Mouse (Mus musculus): ENCODE results near the gene Trim40. TPM values are rescaled to one million over a fixed set of nuclear protein-coding genes. Genes with fewer than 3 reads are reported as not detected.
"Not testable (repeated sequence)": the region's sequence is repeated elsewhere in the genome, so short reads cannot be mapped to it uniquely, and the experiment has no call there.

Gene Trim40
- polyA plus RNA-seq, 1 experiment from 2014 or later, result not detected

DNA sequence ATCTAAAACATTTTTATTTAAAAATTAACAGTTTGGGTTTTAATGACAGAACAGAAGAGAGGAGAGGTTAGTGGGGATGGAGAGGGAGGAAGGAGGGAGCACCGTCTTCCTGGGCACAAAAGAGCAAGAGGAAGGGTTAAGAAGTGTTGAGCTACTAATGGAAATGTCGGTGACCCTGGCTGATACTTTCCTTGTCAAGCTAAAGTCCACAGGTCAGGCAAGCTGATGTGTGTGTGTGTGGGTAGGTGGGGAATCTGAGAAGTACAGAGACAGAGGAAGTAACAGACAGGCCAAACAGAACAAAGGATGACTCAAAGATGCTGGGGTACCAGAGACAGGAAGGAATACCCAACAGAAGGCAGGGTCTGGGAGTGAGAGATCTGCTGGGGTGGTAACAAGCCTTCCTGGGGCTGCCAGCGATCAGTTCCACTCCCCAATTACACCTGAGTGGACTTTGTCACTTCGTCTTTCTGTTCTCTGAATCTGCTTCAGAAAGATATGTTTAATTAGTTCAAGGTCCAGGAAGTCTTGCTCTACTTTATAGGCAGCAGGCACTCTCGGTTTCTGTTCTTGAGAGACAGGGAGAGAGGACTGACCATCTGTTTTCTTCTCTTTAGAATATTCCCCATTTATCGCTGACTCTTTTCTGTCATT, 7.8 kb upstream of the Trim40 start, which contains the start of gene Trim31:
Gene Trim31 (plus strand): TSS at position 567 of the 654 bp plus-strand sequence.
- no peaks in the 10 kb centered on the region for H3K4me1 ChIP-seq (ENCODE audit: control insufficient read depth, low read depth, low read length)
- no peak for ATAC-seq (ENCODE audit: low read depth)
- H3K36me3 ChIP-seq (ENCODE audit: control insufficient read depth, insufficient read depth), result no peaks in the 10 kb centered on the region
- H3K9ac ChIP-seq (ENCODE audit: low read depth, low read length), result no peak within 1 kb of the TSS
- H3K4me3 ChIP-seq (ENCODE audit: low read depth, low read length), result no peak within 1 kb of the TSS
- 49% methylated on average over 6 of the region's 6 CpGs for WGBS (ENCODE audit: insufficient replicate concordance)
- H3K4me2 ChIP-seq (ENCODE audit: low read depth, low read length), result no peak within 1 kb of the TSS
- H3K9me3 ChIP-seq (replicated peaks; ENCODE audit: control insufficient read depth, low read length), result no peaks in the 10 kb centered on the region
- H3K27me3 ChIP-seq (ENCODE audit: control insufficient read depth, insufficient read depth, low read depth, low read length), result no peaks in the 10 kb centered on the region; the same call in none of the 2 replicates
- no peak within 1 kb of the TSS for H3K27ac ChIP-seq (ENCODE audit: low read length)

GRCm38 (mm10) chr17:36897065-36897464, 7.1 kb upstream of the Trim40 start:
- Histone ChIP-seq H3K27me3 (ENCODE audit: control insufficient read depth, insufficient read depth, low read depth, low read length) (no peaks in the 10 kb centered on the region; the same call in none of the 2 replicates), H3K27ac (ENCODE audit: low read length) (no peak overlapping the region)
- no peak for ATAC-seq (ENCODE audit: low read depth)

DNA sequence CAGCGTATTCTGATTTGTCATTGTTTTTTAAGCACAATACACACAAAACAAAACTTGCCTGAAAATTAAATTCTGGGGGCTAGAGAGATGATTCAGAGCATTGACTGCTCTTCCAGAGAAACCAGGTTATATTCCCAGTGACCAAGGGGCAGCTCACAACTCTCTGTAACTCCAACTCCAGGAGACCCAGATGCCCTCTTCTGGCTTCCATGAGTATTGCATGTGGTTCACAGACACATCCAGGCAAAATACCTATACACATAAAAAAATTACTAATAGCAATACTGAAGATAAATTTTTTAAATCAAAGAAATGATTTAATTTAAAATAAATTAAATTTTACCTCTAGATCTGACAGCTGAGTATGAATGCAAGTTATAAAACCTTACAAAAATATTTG, 6.7 kb upstream of the Trim40 start:
- no peaks in the 10 kb centered on the region for H3K36me3 ChIP-seq (ENCODE audit: control insufficient read depth, insufficient read depth)

More at GRCm38 (mm10) chr17:36897065-36897464, 7.1 kb upstream of the Trim40 start:
- no peaks in the 10 kb centered on the region for H3K36me3 ChIP-seq (ENCODE audit: control insufficient read depth, insufficient read depth)
- no peak overlapping the region for H3K4me2 ChIP-seq (ENCODE audit: low read depth, low read length)
- no peaks in the 10 kb centered on the region for H3K4me1 ChIP-seq (ENCODE audit: control insufficient read depth, low read depth, low read length)
- H3K9ac ChIP-seq (ENCODE audit: low read depth, low read length), result no peak overlapping the region
- H3K4me3 ChIP-seq (ENCODE audit: low read depth, low read length), result no peak overlapping the region
- H3K9me3 ChIP-seq (replicated peaks; ENCODE audit: control insufficient read depth, low read length), result no peaks in the 10 kb centered on the region

GRCm38 (mm10) chr17:36893387-36893786, 3.5 kb upstream of the Trim40 start:
- Histone ChIP-seq H3K9me3 (replicated peaks; ENCODE audit: control insufficient read depth, low read length) (no peaks in the 10 kb centered on the region), H3K4me3 (ENCODE audit: low read depth, low read length) (no peak overlapping the region), H3K4me2 (ENCODE audit: low read depth, low read length) (no peak overlapping the region), H3K36me3 (ENCODE audit: control insufficient read depth, insufficient read depth) (no peaks in the 10 kb centered on the region), H3K27ac (ENCODE audit: low read length) (no peak overlapping the region), H3K27me3 (ENCODE audit: control insufficient read depth, insufficient read depth, low read depth, low read length) (peaks cover 2% of the 10 kb centered on the region), H3K4me1 (ENCODE audit: control insufficient read depth, low read depth, low read length) (no peaks in the 10 kb centered on the region), H3K9ac (ENCODE audit: low read depth, low read length) (no peak overlapping the region)
- 14% methylated on average over 5 of the region's 5 CpGs for WGBS (ENCODE audit: insufficient replicate concordance)
- no peak for ATAC-seq (ENCODE audit: low read depth)

More for the DNA sequence above, 6.7 kb upstream of the Trim40 start:
- no peaks in the 10 kb centered on the region for H3K9me3 ChIP-seq (replicated peaks; ENCODE audit: control insufficient read depth, low read length)
- WGBS (ENCODE audit: insufficient replicate concordance), result 71% methylated on average over 1 of the region's 1 CpGs
- H3K27ac ChIP-seq (ENCODE audit: low read length), result no peak overlapping the region
- H3K4me2 ChIP-seq (ENCODE audit: low read depth, low read length), result no peak overlapping the region
- H3K4me3 ChIP-seq (ENCODE audit: low read depth, low read length), result no peak overlapping the region
- H3K9ac ChIP-seq (ENCODE audit: low read depth, low read length), result no peak overlapping the region
- no peaks in the 10 kb centered on the region for H3K4me1 ChIP-seq (ENCODE audit: control insufficient read depth, low read depth, low read length)
- H3K27me3 ChIP-seq (ENCODE audit: control insufficient read depth, insufficient read depth, low read depth, low read length), result no peaks in the 10 kb centered on the region; the same call in none of the 2 replicates
- no peak for ATAC-seq (ENCODE audit: low read depth)

- 4% methylated on average over 2 of the region's 2 CpGs for WGBS (ENCODE audit: insufficient replicate concordance)
- no peak overlapping the region for H3K4me2 ChIP-seq (ENCODE audit: low read depth, low read length)
- no peak overlapping the region for H3K9ac ChIP-seq (ENCODE audit: low read depth, low read length)
- H3K27me3 ChIP-seq (ENCODE audit: control insufficient read depth, insufficient read depth, low read depth, low read length), result peaks cover 2% of the 10 kb centered on the region
- ATAC-seq (ENCODE audit: low read depth), result no peak
- H3K9me3 ChIP-seq (replicated peaks; ENCODE audit: control insufficient read depth, low read length), result no peaks in the 10 kb centered on the region
- no peak overlapping the region for H3K4me3 ChIP-seq (ENCODE audit: low read depth, low read length)
- H3K36me3 ChIP-seq (ENCODE audit: control insufficient read depth, insufficient read depth), result no peaks in the 10 kb centered on the region
- no peaks in the 10 kb centered on the region for H3K4me1 ChIP-seq (ENCODE audit: control insufficient read depth, low read depth, low read length)
- no peak overlapping the region for H3K27ac ChIP-seq (ENCODE audit: low read length)
Measured at GRCm38 (mm10) chr17:36892362-36892761, 2.4 kb upstream of the Trim40 start.

DNA sequence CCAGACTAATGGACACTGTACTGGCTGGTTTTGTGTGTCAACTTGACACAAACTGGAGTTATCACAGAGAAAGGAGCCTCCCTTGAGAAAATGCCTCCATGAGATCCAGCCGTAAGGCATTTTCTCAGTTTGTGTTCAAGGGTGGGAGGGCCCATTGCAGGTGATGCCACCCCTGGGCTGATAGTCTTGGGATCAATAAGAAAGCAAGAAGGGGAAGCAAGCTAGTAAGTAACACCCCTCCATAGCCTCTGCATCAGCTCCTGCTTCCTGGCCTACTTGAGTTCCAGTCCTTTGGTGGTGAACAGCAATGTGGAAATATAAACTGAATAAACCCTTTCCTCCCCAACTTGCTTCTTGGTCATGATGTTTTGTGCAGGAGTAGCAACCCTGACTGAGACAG, 1.6 kb upstream of the Trim40 start:
- H3K4me1 ChIP-seq (ENCODE audit: control insufficient read depth, low read depth, low read length); ATAC-seq (ENCODE audit: low read depth); H3K9ac ChIP-seq (ENCODE audit: low read depth, low read length); H3K27ac ChIP-seq (ENCODE audit: low read length); H3K36me3 ChIP-seq (ENCODE audit: control insufficient read depth, insufficient read depth); H3K9me3 ChIP-seq (replicated peaks; ENCODE audit: control insufficient read depth, low read length); H3K4me2 ChIP-seq (ENCODE audit: low read depth, low read length); H3K4me3 ChIP-seq (ENCODE audit: low read depth, low read length); H3K27me3 ChIP-seq (ENCODE audit: control insufficient read depth, insufficient read depth, low read depth, low read length): not testable (repeated sequence)
- 72% methylated on average over 1 of the region's 1 CpGs for WGBS (ENCODE audit: insufficient replicate concordance)

GRCm38 (mm10) chr17:36885132-36885790, 4.7 kb downstream of the Trim40 start:
- no peaks in the 10 kb centered on the region for H3K9me3 ChIP-seq (replicated peaks; ENCODE audit: control insufficient read depth, low read length)
- no peaks in the 10 kb centered on the region for H3K4me1 ChIP-seq (ENCODE audit: control insufficient read depth, low read depth, low read length)
- peaks cover 2% of the 10 kb centered on the region for H3K27me3 ChIP-seq (ENCODE audit: control insufficient read depth, insufficient read depth, low read depth, low read length)
- ATAC-seq (ENCODE audit: low read depth), result no peak
- no peak overlapping the region for H3K9ac ChIP-seq (ENCODE audit: low read depth, low read length)
- H3K36me3 ChIP-seq (ENCODE audit: control insufficient read depth, insufficient read depth), result no peaks in the 10 kb centered on the region
- H3K4me3 ChIP-seq (ENCODE audit: low read depth, low read length), result no peak overlapping the region
- no peak overlapping the region for H3K27ac ChIP-seq (ENCODE audit: low read length)
- 76% methylated on average over 12 of the region's 12 CpGs for WGBS (ENCODE audit: insufficient replicate concordance)
- H3K4me2 ChIP-seq (ENCODE audit: low read depth, low read length), result no peak overlapping the region

- Histone ChIP-seq H3K9me3 (replicated peaks; ENCODE audit: control insufficient read depth, low read length) (no peaks in the 10 kb centered on the region), H3K9ac (ENCODE audit: low read depth, low read length) (no peak overlapping the region), H3K27me3 (ENCODE audit: control insufficient read depth, insufficient read depth, low read depth, low read length) (no peaks in the 10 kb centered on the region), H3K4me2 (ENCODE audit: low read depth, low read length) (no peak overlapping the region), H3K36me3 (ENCODE audit: control insufficient read depth, insufficient read depth) (peaks cover 2% of the 10 kb centered on the region), H3K27ac (ENCODE audit: low read length) (no peak overlapping the region), H3K4me3 (ENCODE audit: low read depth, low read length) (no peak overlapping the region), H3K4me1 (ENCODE audit: control insufficient read depth, low read depth, low read length) (no peaks in the 10 kb centered on the region)
- ATAC-seq (ENCODE audit: low read depth), result no peak
- 69% methylated on average over 2 of the region's 2 CpGs for WGBS (ENCODE audit: insufficient replicate concordance)
Measured at GRCm38 (mm10) chr17:36883350-36883749, 6.6 kb downstream of the Trim40 start.

DNA sequence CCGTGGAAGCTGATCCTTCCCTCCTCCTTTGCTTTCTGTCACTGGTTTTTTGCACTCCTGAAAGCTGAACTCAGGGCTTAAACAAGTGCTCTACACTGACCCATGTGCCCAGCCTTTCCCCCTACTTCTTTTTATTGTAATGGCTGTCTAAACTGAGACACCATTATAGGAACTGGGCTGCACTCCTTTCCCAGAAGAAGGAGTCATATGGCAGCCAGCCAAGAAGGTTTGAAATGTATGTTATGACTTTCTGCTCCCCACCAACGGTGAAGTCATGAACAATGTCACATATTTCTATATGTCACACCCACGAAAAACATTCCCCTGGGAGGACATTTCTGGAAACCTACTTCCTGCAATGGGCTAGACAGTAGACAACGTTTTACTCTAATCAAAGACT, 15.3 kb downstream of the Trim40 start:
- Histone ChIP-seq H3K27ac (ENCODE audit: low read length) (no peak overlapping the region), H3K9me3 (replicated peaks; ENCODE audit: control insufficient read depth, low read length) (no peaks in the 10 kb centered on the region), H3K4me3 (ENCODE audit: low read depth, low read length) (peak overlapping the region; percentile 3), H3K36me3 (ENCODE audit: control insufficient read depth, insufficient read depth) (peaks cover 69% of the 10 kb centered on the region), H3K4me1 (ENCODE audit: control insufficient read depth, low read depth, low read length) (peaks cover 24% of the 10 kb centered on the region), H3K4me2 (ENCODE audit: low read depth, low read length) (peak overlapping the region; percentile 22), H3K9ac (ENCODE audit: low read depth, low read length) (no peak overlapping the region), H3K27me3 (ENCODE audit: control insufficient read depth, insufficient read depth, low read depth, low read length) (no peaks in the 10 kb centered on the region)
- 57% methylated on average over 4 of the region's 4 CpGs for WGBS (ENCODE audit: insufficient replicate concordance)
- no peak for ATAC-seq (ENCODE audit: low read depth)
